Mouse (Mus musculus) heart, postnatal 0 days (tissue): ENCODE measurements around the gene Leng8.

ENCODE experiments used
- CTCF ChIP-seq: IDR thresholded peaks from 2 replicates; pipeline ENCODE4 v1.5.1; 2016; ENCODE audit warnings: antibody characterized with exemption, control low read depth, low read depth
- EP300 ChIP-seq: IDR thresholded peaks from 2 replicates; pipeline ENCODE4 v1.6.1; 2016; ENCODE audit warnings: antibody characterized with exemption, low read depth

- TF ChIP-seq CTCF (peak; percentile 24; the same call in 1 of the 2 replicates), EP300 (no peak)
Measured at GRCm38 (mm10) chr7:4119344-4119902, 17.4 kb upstream of the Leng8 start, which contains the start of gene Ttyh1.
